Mouse (Mus musculus): ENCODE measurements at regions not wholly inside any gene's neighbourhood (a gene's known extent, or its start where the extent isn't known, plus 50 kb on each side); places are given as distances from the start of the nearest gene placed in this dataset.
A peak's percentile ranks its signal among the peaks of the same experiment; 100 is the strongest.

DNA sequence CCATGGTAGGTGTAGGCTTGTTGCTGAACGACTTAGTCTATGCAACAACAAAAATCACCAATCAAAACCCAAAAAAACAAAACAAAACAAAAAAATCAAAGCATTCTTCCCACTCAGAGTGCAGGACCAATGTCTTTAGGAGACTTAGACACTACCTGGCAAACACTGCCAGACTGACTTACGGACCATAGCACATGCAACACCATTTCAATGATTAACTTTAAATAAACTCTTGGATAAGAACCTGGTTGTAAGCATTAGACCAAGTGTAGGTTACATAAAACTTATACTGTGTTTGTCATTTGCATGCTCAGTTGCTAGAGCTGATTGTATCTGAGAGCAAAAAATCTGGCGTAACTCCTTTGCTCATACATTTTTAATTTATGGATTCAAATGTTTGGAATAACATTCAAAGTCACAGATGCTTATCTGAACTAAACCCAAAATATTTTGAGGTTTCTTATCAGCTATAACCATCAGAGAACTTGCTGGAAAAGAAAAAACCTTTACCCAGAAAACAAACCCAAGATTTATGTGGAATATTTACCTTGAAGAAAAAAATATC lies 174.5 kb upstream of the Dcn start:
- Histone ChIP-seq H3K4me1 (replicated peaks; ENCODE audit: control insufficient read depth, insufficient read depth, low read length) (no peaks in the 10 kb centered on the region), H3K4me3 (replicated peaks; ENCODE audit: low read length) (no peak overlapping the region), H3K4me2 (ENCODE audit: low read length) (no peak overlapping the region), H3K27ac (ENCODE audit: low read length) (no peak overlapping the region), H3K9ac (replicated peaks; ENCODE audit: low read depth, low read length) (no peak overlapping the region), H3K9me3 (ENCODE audit: control insufficient read depth, low read length) (no peaks in the 10 kb centered on the region), H3K36me3 (ENCODE audit: control insufficient read depth, insufficient read depth) (no peaks in the 10 kb centered on the region), H3K27me3 (replicated peaks; ENCODE audit: control insufficient read depth, insufficient read depth, low read length) (no peaks in the 10 kb centered on the region)
- WGBS: 74% methylated on average over 3 of the region's 3 CpGs
- no peak for ATAC-seq

DNA sequence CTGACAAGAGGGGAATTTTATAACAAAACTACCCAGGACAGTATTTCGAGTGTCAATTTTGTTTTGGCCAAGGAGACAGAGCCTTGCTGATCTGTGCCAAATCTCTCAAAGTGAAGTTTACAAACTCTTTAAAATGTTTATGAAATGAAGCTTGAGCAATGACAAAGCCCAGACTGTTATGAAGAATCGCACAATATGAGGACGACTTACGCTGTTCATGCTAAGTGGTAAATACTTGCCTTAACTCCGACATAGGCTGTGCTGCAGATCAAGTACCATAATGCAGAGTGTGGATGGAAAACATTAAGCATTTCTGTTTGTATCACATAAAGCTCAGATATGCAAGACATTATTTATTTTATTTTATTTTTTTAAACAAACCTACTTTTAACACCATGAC lies 169.8 kb upstream of the Dcn start:
- Histone ChIP-seq H3K36me3 (ENCODE audit: control insufficient read depth, insufficient read depth) (no peaks in the 10 kb centered on the region), H3K4me2 (ENCODE audit: low read length) (no peak overlapping the region), H3K9ac (replicated peaks; ENCODE audit: low read depth, low read length) (no peak overlapping the region), H3K9me3 (ENCODE audit: control insufficient read depth, low read length) (no peaks in the 10 kb centered on the region), H3K27me3 (replicated peaks; ENCODE audit: control insufficient read depth, insufficient read depth, low read length) (no peaks in the 10 kb centered on the region), H3K4me1 (replicated peaks; ENCODE audit: control insufficient read depth, insufficient read depth, low read length) (0 out of 2 replicates have a peak, but pooled peaks cover 2% of the 10 kb centered on the region), H3K4me3 (replicated peaks; ENCODE audit: low read length) (no peak overlapping the region), H3K27ac (ENCODE audit: low read length) (no peak overlapping the region)
- no peak for ATAC-seq
- 91% methylated on average over 5 of the region's 5 CpGs for WGBS

DNA sequence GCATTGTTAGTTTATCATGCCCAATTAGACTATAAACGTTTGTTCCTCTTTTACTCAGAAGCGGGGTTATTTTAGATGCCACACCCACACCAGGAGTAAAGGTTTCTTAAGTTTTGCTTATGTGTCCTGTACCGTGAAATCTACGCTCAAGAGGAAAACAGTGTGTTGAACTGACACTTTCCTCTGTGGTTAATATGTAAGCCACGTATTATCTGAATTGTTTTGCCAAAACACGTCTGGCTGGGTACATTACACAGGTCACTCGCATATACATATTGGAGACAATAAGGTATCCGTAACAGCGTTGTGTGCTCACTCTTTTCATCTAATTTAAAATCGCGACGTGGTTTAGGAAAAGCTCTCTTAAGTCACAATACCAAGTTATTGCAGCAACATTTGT lies 166.9 kb upstream of the Dcn start:
- Histone ChIP-seq H3K27me3 (replicated peaks; ENCODE audit: control insufficient read depth, insufficient read depth, low read length) (no peaks in the 10 kb centered on the region), H3K4me2 (ENCODE audit: low read length) (peak overlapping the region; percentile 76), H3K36me3 (ENCODE audit: control insufficient read depth, insufficient read depth) (no peaks in the 10 kb centered on the region), H3K9me3 (ENCODE audit: control insufficient read depth, low read length) (no peaks in the 10 kb centered on the region), H3K9ac (replicated peaks; ENCODE audit: low read depth, low read length) (peak overlapping the region; percentile 63), H3K27ac (ENCODE audit: low read length) (peak overlapping the region; percentile 69), H3K4me3 (replicated peaks; ENCODE audit: low read length) (peak overlapping the region; percentile 41), H3K4me1 (replicated peaks; ENCODE audit: control insufficient read depth, insufficient read depth, low read length) (0 out of 2 replicates have a peak, but pooled peaks cover 2% of the 10 kb centered on the region)
- ATAC-seq: peak; percentile 7
- WGBS: 6% methylated on average over 12 of the region's 12 CpGs

DNA sequence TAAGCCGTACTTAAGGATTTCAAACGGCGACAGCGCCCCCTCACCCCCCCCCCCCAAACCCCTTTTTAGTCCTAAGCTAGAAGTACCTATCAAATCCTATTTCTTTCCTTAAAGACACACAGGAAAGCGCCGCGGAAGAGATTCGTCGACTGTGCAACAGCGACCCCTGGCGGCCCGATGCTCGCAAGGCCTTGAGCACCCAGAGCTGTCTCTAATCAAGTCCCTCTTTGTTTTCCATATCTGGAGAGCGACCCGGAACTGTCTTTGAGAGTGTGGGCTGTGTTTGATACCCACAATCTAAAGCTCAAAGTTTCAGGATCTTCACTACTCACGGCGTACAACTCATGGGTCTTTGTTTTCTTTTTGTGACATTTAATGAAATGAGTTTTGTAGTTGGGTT lies 166.4 kb upstream of the Dcn start:
- H3K4me2 ChIP-seq (ENCODE audit: low read length): peak overlapping the region; percentile 76
- under 1% methylated on average over 17 of the region's 17 CpGs for WGBS
- H3K9me3 ChIP-seq (ENCODE audit: control insufficient read depth, low read length): no peaks in the 10 kb centered on the region
- peak; percentile 96 for ATAC-seq
- H3K4me1 ChIP-seq (replicated peaks; ENCODE audit: control insufficient read depth, insufficient read depth, low read length): 0 out of 2 replicates have a peak, but pooled peaks cover 2% of the 10 kb centered on the region
- H3K36me3 ChIP-seq (ENCODE audit: control insufficient read depth, insufficient read depth): no peaks in the 10 kb centered on the region
- no peaks in the 10 kb centered on the region for H3K27me3 ChIP-seq (replicated peaks; ENCODE audit: control insufficient read depth, insufficient read depth, low read length)
- H3K27ac ChIP-seq (ENCODE audit: low read length): peak overlapping the region; percentile 94
- peak overlapping the region; percentile 41 for H3K4me3 ChIP-seq (replicated peaks; ENCODE audit: low read length)
- peak overlapping the region; percentile 64 for H3K9ac ChIP-seq (replicated peaks; ENCODE audit: low read depth, low read length)

DNA sequence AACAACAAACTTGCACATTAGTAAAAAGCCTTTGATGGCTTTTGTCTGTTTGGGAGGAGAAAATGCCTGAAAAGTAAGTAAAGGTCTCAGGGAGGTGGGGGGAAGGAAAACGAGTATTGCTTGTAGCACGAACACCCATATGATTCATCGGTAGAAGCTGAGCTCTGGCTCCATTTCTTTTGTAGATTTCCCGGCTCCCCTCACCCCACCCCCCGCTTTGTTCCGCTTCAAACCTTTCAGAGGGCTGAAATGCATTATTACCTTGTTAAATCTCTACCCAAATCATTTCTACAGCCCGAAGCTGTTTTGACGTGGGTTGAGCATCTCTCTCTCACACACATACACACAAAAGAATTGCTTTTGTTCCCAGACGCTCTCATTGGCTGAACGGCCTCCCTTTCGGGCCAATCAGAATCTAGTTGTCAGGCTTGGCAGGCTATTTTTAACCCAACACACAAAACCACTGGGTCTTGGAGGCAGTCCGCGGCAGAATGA lies 166.0 kb upstream of the Dcn start:
- H3K4me2 ChIP-seq (ENCODE audit: low read length): peak overlapping the region; percentile 76
- no peaks in the 10 kb centered on the region for H3K27me3 ChIP-seq (replicated peaks; ENCODE audit: control insufficient read depth, insufficient read depth, low read length)
- 0 out of 2 replicates have a peak, but pooled peaks cover 2% of the 10 kb centered on the region for H3K4me1 ChIP-seq (replicated peaks; ENCODE audit: control insufficient read depth, insufficient read depth, low read length)
- H3K4me3 ChIP-seq (replicated peaks; ENCODE audit: low read length): peak overlapping the region; percentile 41
- no peaks in the 10 kb centered on the region for H3K9me3 ChIP-seq (ENCODE audit: control insufficient read depth, low read length)
- peak overlapping the region; percentile 94 for H3K27ac ChIP-seq (ENCODE audit: low read length)
- peak overlapping the region; percentile 64 for H3K9ac ChIP-seq (replicated peaks; ENCODE audit: low read depth, low read length)
- H3K36me3 ChIP-seq (ENCODE audit: control insufficient read depth, insufficient read depth): no peaks in the 10 kb centered on the region
- peak; percentile 95 for ATAC-seq
- WGBS: under 1% methylated on average over 13 of the region's 13 CpGs

DNA sequence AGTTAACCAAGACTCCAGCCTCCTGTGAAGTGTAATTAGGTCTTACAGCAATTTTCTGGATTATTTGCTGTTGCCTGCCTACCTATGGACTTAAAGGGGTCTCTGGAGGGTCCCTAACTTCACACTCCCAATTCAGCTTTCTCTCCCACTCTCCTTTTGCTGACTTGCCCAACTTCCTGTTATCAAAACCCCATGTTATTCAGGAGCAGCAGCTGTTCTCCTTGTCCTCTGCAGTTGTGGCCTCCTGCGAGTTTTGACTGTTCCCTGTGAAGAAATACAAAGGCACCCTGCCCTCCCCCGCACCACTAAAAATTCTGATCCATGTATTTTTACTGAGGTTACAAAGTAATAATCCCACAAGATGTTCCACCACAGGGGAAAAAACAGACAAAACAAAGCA lies 146.8 kb upstream of the Dcn start:
- no peaks in the 10 kb centered on the region for H3K9me3 ChIP-seq (ENCODE audit: control insufficient read depth, low read length)
- no peak for ATAC-seq
- WGBS: 80% methylated on average over 2 of the region's 2 CpGs
- H3K27ac ChIP-seq (ENCODE audit: low read length): no peak overlapping the region
- H3K27me3 ChIP-seq (replicated peaks; ENCODE audit: control insufficient read depth, insufficient read depth, low read length): no peaks in the 10 kb centered on the region
- H3K4me2 ChIP-seq (ENCODE audit: low read length): no peak overlapping the region
- H3K4me3 ChIP-seq (replicated peaks; ENCODE audit: low read length): no peak overlapping the region
- no peaks in the 10 kb centered on the region for H3K4me1 ChIP-seq (replicated peaks; ENCODE audit: control insufficient read depth, insufficient read depth, low read length)
- H3K36me3 ChIP-seq (ENCODE audit: control insufficient read depth, insufficient read depth): no peaks in the 10 kb centered on the region
- H3K9ac ChIP-seq (replicated peaks; ENCODE audit: low read depth, low read length): no peak overlapping the region

DNA sequence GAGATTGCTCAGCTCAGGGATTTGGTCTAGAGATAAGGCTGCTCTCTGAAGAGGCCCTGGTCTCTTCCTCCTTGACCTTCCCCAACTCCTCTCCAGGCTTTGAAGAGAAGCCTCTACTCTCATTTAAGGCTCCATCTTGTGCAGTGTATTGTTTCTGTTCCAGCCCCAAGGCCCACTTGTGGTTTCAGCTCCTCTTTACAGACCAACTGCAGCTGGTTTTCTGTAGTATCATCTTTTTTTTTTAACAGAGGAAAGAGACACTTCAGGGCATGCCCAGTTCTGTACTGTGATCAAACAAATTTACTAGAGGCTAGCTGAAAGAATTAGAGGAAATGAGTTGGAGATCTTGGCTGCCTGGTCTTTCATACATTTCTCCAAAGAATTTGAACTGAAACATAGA lies 145.4 kb upstream of the Dcn start:
- Histone ChIP-seq H3K4me1 (replicated peaks; ENCODE audit: control insufficient read depth, insufficient read depth, low read length) (no peaks in the 10 kb centered on the region), H3K4me3 (replicated peaks; ENCODE audit: low read length) (no peak overlapping the region), H3K27ac (ENCODE audit: low read length) (no peak overlapping the region), H3K9ac (replicated peaks; ENCODE audit: low read depth, low read length) (no peak overlapping the region), H3K27me3 (replicated peaks; ENCODE audit: control insufficient read depth, insufficient read depth, low read length) (no peaks in the 10 kb centered on the region), H3K4me2 (ENCODE audit: low read length) (no peak overlapping the region), H3K36me3 (ENCODE audit: control insufficient read depth, insufficient read depth) (no peaks in the 10 kb centered on the region), H3K9me3 (ENCODE audit: control insufficient read depth, low read length) (no peaks in the 10 kb centered on the region)
- ATAC-seq: no peak

DNA sequence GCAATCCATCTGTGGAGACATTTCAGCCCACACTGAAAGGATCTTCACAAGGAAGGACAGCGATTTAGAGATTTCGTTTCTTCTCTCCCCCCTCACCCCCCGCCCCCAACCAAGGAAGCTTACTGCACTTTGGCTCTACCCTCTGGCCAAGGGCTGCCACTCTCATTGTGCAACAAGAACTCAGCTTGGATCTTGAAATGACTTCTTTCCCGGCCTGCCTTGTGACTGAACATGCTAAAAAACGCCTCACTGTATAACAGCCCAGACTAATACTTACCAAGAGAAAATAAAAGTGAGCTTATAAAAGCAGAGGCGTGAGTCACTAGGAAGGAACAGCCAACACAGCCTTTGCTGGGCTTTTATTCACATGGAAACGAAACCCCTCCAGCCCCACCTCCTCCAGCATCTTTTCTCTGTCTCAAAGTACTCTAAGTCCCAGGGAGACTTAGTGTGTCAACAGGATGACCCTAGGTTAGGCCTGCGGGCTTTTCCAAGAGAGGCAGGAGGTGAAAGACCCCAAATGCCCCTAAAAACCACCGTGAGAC lies 144.7 kb upstream of the Dcn start:
- Histone ChIP-seq H3K4me2 (ENCODE audit: low read length) (no peak overlapping the region), H3K9me3 (ENCODE audit: control insufficient read depth, low read length) (no peaks in the 10 kb centered on the region), H3K4me1 (replicated peaks; ENCODE audit: control insufficient read depth, insufficient read depth, low read length) (no peaks in the 10 kb centered on the region), H3K36me3 (ENCODE audit: control insufficient read depth, insufficient read depth) (no peaks in the 10 kb centered on the region), H3K27ac (ENCODE audit: low read length) (no peak overlapping the region), H3K9ac (replicated peaks; ENCODE audit: low read depth, low read length) (no peak overlapping the region), H3K4me3 (replicated peaks; ENCODE audit: low read length) (no peak overlapping the region), H3K27me3 (replicated peaks; ENCODE audit: control insufficient read depth, insufficient read depth, low read length) (no peaks in the 10 kb centered on the region)
- ATAC-seq: no peak
- 65% methylated on average over 9 of the region's 9 CpGs for WGBS

DNA sequence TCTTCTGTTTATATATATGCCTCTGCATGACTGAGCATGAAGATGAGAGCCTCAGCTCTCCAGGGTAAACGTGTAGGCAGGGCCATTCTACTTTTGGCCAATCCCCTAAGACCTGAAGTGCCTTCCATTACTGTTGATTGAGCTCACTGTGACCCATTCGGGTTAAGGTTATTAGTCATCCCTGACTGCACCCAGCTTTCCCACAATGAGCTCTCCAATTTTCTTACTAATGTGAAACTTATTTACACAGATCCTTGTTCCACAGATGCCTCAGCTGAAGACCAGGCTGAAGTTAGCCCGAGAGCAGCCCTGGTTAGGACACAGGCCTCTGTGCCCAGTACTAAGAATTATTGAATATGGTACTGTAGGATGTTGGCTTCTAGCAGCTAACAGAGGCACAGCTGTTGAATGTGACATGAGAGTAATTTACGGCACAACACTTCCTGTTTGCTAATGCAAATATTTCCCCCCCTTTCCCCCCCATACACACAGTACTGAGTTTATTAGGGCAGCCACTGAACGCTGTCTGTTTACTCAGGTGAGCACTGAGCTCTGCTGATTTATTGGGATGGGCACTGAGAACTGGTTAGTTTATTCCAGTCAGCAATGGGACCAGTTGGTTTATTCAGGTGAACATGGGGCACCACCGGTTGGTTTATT lies 141.2 kb upstream of the Dcn start:
- no peak for ATAC-seq
- H3K4me3 ChIP-seq (replicated peaks; ENCODE audit: low read length): no peak overlapping the region
- no peak overlapping the region for H3K9ac ChIP-seq (replicated peaks; ENCODE audit: low read depth, low read length)
- WGBS: 57% methylated on average over 6 of the region's 6 CpGs
- H3K27ac ChIP-seq (ENCODE audit: low read length): no peak overlapping the region
- no peaks in the 10 kb centered on the region for H3K27me3 ChIP-seq (replicated peaks; ENCODE audit: control insufficient read depth, insufficient read depth, low read length)
- H3K36me3 ChIP-seq (ENCODE audit: control insufficient read depth, insufficient read depth): no peaks in the 10 kb centered on the region
- no peak overlapping the region for H3K4me2 ChIP-seq (ENCODE audit: low read length)
- H3K9me3 ChIP-seq (ENCODE audit: control insufficient read depth, low read length): no peaks in the 10 kb centered on the region
- H3K4me1 ChIP-seq (replicated peaks; ENCODE audit: control insufficient read depth, insufficient read depth, low read length): no peaks in the 10 kb centered on the region
